Mouse (Mus musculus): ENCODE data around the gene Cnnm3.

Gene Cnnm3

GRCm38 (mm10) chr1:36538727-36539126 lies 27.1 kb downstream of the Cnnm3 start:
- DNase-seq = no peak

GRCm38 (mm10) chr1:36539186-36539585 lies 27.5 kb downstream of the Cnnm3 start, which contains the start of gene Gm42417:
TSS of gene Gm42417 (minus strand) at chr1:36539429.
- peak; percentile 92 for DNase-seq

- no peak for DNase-seq
These were observed 28.5 kb downstream of the Cnnm3 start for GRCm38 (mm10) chr1:36540132-36540531.

- no peak for DNase-seq
These were observed 29.1 kb downstream of the Cnnm3 start for GRCm38 (mm10) chr1:36540807-36541206.

GRCm38 (mm10) chr1:36541844-36542243 lies 30.2 kb downstream of the Cnnm3 start:
- no peak for DNase-seq

- DNase-seq = no peak
These were observed 31.3 kb downstream of the Cnnm3 start for GRCm38 (mm10) chr1:36542925-36543324.

GRCm38 (mm10) chr1:36545382-36545781 lies 33.7 kb downstream of the Cnnm3 start:
- no peak for DNase-seq

GRCm38 (mm10) chr1:36545845-36546600 lies 34.4 kb downstream of the Cnnm3 start:
- no peak for DNase-seq

- peak; percentile 99 for DNase-seq
These were observed 35.3 kb downstream of the Cnnm3 start, which contains the start of gene Ankrd39 for GRCm38 (mm10) chr1:36546888-36547471. TSS of gene Ankrd39 (minus strand) at chr1:36547445.

- peak; percentile 71 for DNase-seq
These were observed 36.4 kb downstream of the Cnnm3 start for GRCm38 (mm10) chr1:36547981-36548598.

- DNase-seq = no peak
These were observed 37.1 kb downstream of the Cnnm3 start for GRCm38 (mm10) chr1:36548771-36549170.

GRCm38 (mm10) chr1:36549491-36549890 lies 37.8 kb downstream of the Cnnm3 start:
- DNase-seq = no peak

- no peak for DNase-seq
These were observed 38.6 kb downstream of the Cnnm3 start for GRCm38 (mm10) chr1:36550075-36550863.

GRCm38 (mm10) chr1:36551904-36552303 lies 40.2 kb downstream of the Cnnm3 start:
- DNase-seq = no peak

GRCm38 (mm10) chr1:36552506-36552905 lies 40.8 kb downstream of the Cnnm3 start:
- no peak for DNase-seq

- peak; percentile 73 for DNase-seq
These were observed 43.1 kb downstream of the Cnnm3 start for GRCm38 (mm10) chr1:36554633-36555399.

- peak; percentile 57 for DNase-seq
These were observed 44.2 kb downstream of the Cnnm3 start for GRCm38 (mm10) chr1:36555798-36556395.

- DNase-seq = peak; percentile 92
These were observed 45.1 kb downstream of the Cnnm3 start for GRCm38 (mm10) chr1:36556553-36557456.

- peak; percentile 92 for DNase-seq
These were observed 45.9 kb downstream of the Cnnm3 start for GRCm38 (mm10) chr1:36557457-36558011.

Data from kidney, postnatal 14 days (tissue).